Mouse (Mus musculus) neural tube, embryonic 14.5 days (tissue): Measurements from ENCODE around the gene Anks1b. TPM values are rescaled to one million over a fixed set of nuclear protein-coding genes. Genes with fewer than 3 reads are reported as not detected.
A peak's percentile ranks its signal among the peaks of the same experiment; 100 is the strongest.

Experiments
- ATAC-seq: fragments of 200-750 bp; cut with Nextera tagmentation; 2 replicates; pipeline ENCODE4 v1.8.0; 2017; ENCODE audit warnings: low read depth, mild to moderate bottlenecking, moderate TSS enrichment, moderate library complexity
- H3K27ac ChIP-seq: fragments of 300-500 bp; sonication (generic); 2 replicates; pipeline ENCODE4 v1.5.1; 2014; ENCODE audit warnings: low read depth, mild to moderate bottlenecking, control low read depth, low read length, moderate library complexity, mixed read lengths
- H3K27me3 ChIP-seq: fragments of 300-500 bp; sonication (generic); 2 replicates; pipeline ENCODE4 v1.6.1; 2014; ENCODE audit warnings: low read length; ENCODE audit not compliant: control insufficient read depth, insufficient read depth
- H3K36me3 ChIP-seq: fragments of 300-500 bp; sonication (generic); 2 replicates; pipeline ENCODE4 v1.6.1; 2014; ENCODE audit warnings: low read length, mixed read lengths; ENCODE audit not compliant: control insufficient read depth, insufficient read depth
- H3K4me1 ChIP-seq: fragments of 300-500 bp; sonication (generic); 2 replicates; pipeline ENCODE4 v1.6.1; 2014; ENCODE audit warnings: low read length; ENCODE audit not compliant: control insufficient read depth, insufficient read depth
- H3K4me2 ChIP-seq: fragments of 300-500 bp; sonication (generic); 2 replicates; pipeline ENCODE4 v1.6.1; 2014; ENCODE audit warnings: mild to moderate bottlenecking, low read depth, low read length, control low read depth
- H3K4me3 ChIP-seq: fragments of 300-500 bp; sonication (generic); 2 replicates; pipeline ENCODE4 v1.5.1; 2014; ENCODE audit warnings: low read depth, low read length, control low read depth, mixed read lengths
- H3K9ac ChIP-seq: fragments of 300-500 bp; sonication (generic); replicated peaks from 2 replicates; pipeline ENCODE4 v1.6.1; 2014; ENCODE audit warnings: low read depth, mild to moderate bottlenecking, control low read depth, low read length, mixed read lengths
- H3K9me3 ChIP-seq: fragments of 300-500 bp; sonication (generic); 2 replicates; pipeline ENCODE4 v1.6.1; 2016; ENCODE audit warnings: low read length; ENCODE audit not compliant: control insufficient read depth
- WGBS: fragments of 180-500 bp; shearing (Covaris S2); extraction: QIAGEN DNeasy Blood & Tissue Kit; methylation state at CpG from one replicate; pipeline ENCODE4 v1.1.7; 2014; 5-methylcytosine and 5-hydroxymethylcytosine counted together
- polyA plus RNA-seq: library from polyadenylated mRNA; unstranded; fragments of >200 nt; fragmentation: Nextera tagmentation; extraction: Ambion mirVana; gene quantifications from 2 replicates; pipeline ENCODE4 v1.2.1, GENCODE M21; 2014

Anks1b gene
- polyA plus RNA-seq, 1 experiment from 2014 or later: 79.1 TPM

GRCm38 (mm10) chr10:90493996-90494642, 620.8 kb downstream of the Anks1b start:
- Histone ChIP-seq H3K4me3 (no peak overlapping the region), H3K4me2 (no peak overlapping the region), H3K27ac (no peak overlapping the region), H3K4me1 (peaks cover 8% of the 10 kb centered on the region; the same call in 1 of the 2 replicates), H3K36me3 (no peaks in the 10 kb centered on the region), H3K9me3 (no peaks in the 10 kb centered on the region), H3K9ac (no peak overlapping the region), H3K27me3 (no peaks in the 10 kb centered on the region)
- ATAC-seq: no peak
- 40% methylated on average over 3 of the region's 3 CpGs for WGBS

DNA sequence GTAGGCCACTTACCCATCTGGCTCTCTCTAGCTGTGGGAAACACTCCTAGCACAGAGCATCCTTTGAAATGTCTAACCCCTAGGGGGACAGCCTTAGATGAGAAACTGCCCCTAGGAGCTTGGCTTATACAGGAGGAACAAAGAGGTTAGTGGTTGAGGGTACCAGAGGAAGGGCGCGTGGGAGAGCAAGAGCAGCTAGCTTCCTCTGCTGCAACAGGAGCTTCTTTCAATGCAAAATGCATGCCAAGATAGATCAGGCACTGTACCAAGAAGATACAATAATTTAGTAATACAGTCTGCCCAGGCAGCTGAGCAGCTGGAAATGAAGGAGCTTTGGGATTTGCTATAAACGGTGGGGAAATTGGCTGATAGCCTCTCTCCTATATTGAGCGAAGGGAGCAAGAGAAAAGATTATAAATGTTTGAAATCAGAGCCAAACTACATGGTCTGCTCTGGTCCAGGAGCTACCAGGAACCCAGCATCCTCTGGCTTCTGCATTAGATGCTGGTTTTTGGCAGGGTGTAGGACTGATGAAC, 621.7 kb downstream of the Anks1b start:
- Histone ChIP-seq H3K9me3 (no peaks in the 10 kb centered on the region), H3K4me3 (no peak overlapping the region), H3K27me3 (no peaks in the 10 kb centered on the region), H3K9ac (no peak overlapping the region), H3K4me2 (no peak overlapping the region), H3K27ac (no peak overlapping the region; the same call in 1 of the 2 replicates), H3K36me3 (no peaks in the 10 kb centered on the region), H3K4me1 (peaks cover 8% of the 10 kb centered on the region; the same call in 1 of the 2 replicates)
- ATAC-seq: peak; percentile 75
- WGBS: 45% methylated on average over 4 of the region's 4 CpGs

- Histone ChIP-seq H3K9ac (no peak overlapping the region), H3K4me2 (no peak overlapping the region), H3K27me3 (no peaks in the 10 kb centered on the region), H3K9me3 (no peaks in the 10 kb centered on the region), H3K4me3 (no peak overlapping the region), H3K4me1 (no peaks in the 10 kb centered on the region), H3K36me3 (no peaks in the 10 kb centered on the region), H3K27ac (no peak overlapping the region)
- peak; percentile 17; the same call in 1 of the 2 replicates for ATAC-seq
- 50% methylated on average over 1 of the region's 1 CpGs for WGBS
These were observed 634.3 kb downstream of the Anks1b start for GRCm38 (mm10) chr10:90507561-90507960.

DNA sequence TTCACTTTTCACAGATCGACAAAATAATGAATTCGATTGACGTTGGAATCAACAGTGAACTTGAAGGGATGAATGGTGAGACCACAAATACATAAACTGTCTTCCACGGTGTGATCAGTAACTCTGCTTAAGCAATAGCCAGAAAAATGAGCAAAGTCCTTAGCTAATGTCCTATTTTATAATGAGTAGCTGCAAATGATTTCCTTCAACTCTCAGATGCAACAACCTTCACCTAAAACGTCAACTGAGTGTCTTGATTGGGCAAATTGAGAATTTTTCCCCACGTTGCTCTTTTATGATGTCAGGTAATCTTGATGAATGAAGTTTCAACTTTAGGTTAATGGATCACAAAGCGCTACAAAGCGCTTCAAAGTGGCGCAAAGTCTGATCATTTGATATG, 639.5 kb downstream of the Anks1b start:
- Histone ChIP-seq H3K4me2 (no peak overlapping the region), H3K4me3 (no peak overlapping the region), H3K9me3 (no peaks in the 10 kb centered on the region), H3K9ac (no peak overlapping the region), H3K4me1 (no peaks in the 10 kb centered on the region), H3K36me3 (no peaks in the 10 kb centered on the region), H3K27ac (no peak overlapping the region), H3K27me3 (no peaks in the 10 kb centered on the region)
- 91% methylated on average over 9 of the region's 9 CpGs for WGBS
- ATAC-seq: no peak

- no peak overlapping the region for H3K27ac ChIP-seq
- H3K36me3 ChIP-seq: no peaks in the 10 kb centered on the region
- no peak overlapping the region for H3K4me2 ChIP-seq
- H3K4me3 ChIP-seq: no peak overlapping the region
- peak; percentile 14; the same call in 1 of the 2 replicates for ATAC-seq
- no peaks in the 10 kb centered on the region for H3K9me3 ChIP-seq
- 36% methylated on average over 1 of the region's 1 CpGs for WGBS
- no peaks in the 10 kb centered on the region for H3K4me1 ChIP-seq
- no peak overlapping the region for H3K9ac ChIP-seq
- no peaks in the 10 kb centered on the region for H3K27me3 ChIP-seq
These were observed 658.5 kb downstream of the Anks1b start for GRCm38 (mm10) chr10:90531813-90532212.

DNA sequence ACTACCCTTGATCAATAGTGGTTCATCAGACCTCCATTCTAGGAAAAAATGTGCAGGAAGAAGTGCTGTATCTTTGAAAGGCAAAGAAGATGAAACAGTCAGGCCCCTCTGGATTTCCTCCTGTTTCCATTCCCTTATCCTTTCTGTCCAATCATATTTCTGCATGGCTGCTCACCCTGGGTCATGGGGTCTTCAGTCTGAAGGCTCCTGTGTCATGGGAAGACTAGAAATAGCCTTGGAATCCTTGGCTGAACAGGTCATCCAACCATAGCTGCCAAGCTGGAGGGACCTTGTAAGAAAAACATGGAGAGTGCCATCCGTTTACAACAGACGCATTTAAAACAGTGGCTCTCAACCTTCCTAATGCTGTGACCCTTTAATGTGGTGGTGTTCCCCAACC, 662.1 kb downstream of the Anks1b start:
- Histone ChIP-seq H3K4me2 (no peak overlapping the region), H3K27ac (no peak overlapping the region), H3K9me3 (no peaks in the 10 kb centered on the region), H3K27me3 (no peaks in the 10 kb centered on the region), H3K9ac (no peak overlapping the region), H3K4me3 (no peak overlapping the region), H3K4me1 (no peaks in the 10 kb centered on the region), H3K36me3 (no peaks in the 10 kb centered on the region)
- WGBS: 94% methylated on average over 2 of the region's 2 CpGs
- no peak for ATAC-seq

- 66% methylated on average over 3 of the region's 3 CpGs for WGBS
- ATAC-seq: no peak
- no peak overlapping the region for H3K27ac ChIP-seq
- no peaks in the 10 kb centered on the region for H3K36me3 ChIP-seq
- no peaks in the 10 kb centered on the region for H3K9me3 ChIP-seq
- no peaks in the 10 kb centered on the region for H3K27me3 ChIP-seq
- H3K4me2 ChIP-seq: no peak overlapping the region
- H3K9ac ChIP-seq: no peak overlapping the region
- H3K4me3 ChIP-seq: no peak overlapping the region
- H3K4me1 ChIP-seq: no peaks in the 10 kb centered on the region
These were observed 673.3 kb downstream of the Anks1b start for GRCm38 (mm10) chr10:90546635-90547034.

DNA sequence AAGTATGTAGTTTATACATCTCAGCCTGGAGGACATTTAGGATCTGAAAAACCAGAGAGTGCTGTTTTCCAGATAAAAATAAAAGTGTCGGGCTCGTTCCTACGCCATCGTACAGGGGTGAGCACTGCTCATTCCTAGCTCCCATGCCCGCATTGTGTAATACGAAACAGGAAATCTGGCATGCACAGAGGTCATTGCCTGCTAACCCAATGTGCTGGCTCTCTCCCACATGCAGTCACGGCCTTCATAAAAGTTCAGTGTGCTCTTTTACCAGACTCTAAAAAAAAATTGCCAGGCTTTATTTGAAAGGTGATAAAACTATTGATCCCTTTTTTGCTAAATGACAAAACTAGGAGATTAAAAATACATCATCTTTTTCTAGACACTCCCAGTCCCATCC, 689.6 kb downstream of the Anks1b start:
- H3K9me3 ChIP-seq: no peaks in the 10 kb centered on the region
- no peaks in the 10 kb centered on the region for H3K4me1 ChIP-seq
- no peaks in the 10 kb centered on the region for H3K27me3 ChIP-seq
- no peak for ATAC-seq
- no peak overlapping the region for H3K4me2 ChIP-seq
- WGBS: 90% methylated on average over 7 of the region's 7 CpGs
- no peak overlapping the region for H3K27ac ChIP-seq
- H3K4me3 ChIP-seq: no peak overlapping the region
- H3K36me3 ChIP-seq: no peaks in the 10 kb centered on the region
- no peak overlapping the region for H3K9ac ChIP-seq

- Histone ChIP-seq H3K27ac (peak overlapping the region; percentile 52), H3K27me3 (no peaks in the 10 kb centered on the region), H3K4me3 (peak overlapping the region; percentile 38), H3K4me1 (peaks cover 6% of the 10 kb centered on the region; the same call in 1 of the 2 replicates), H3K36me3 (no peaks in the 10 kb centered on the region), H3K4me2 (peak overlapping the region; percentile 71), H3K9ac (peak overlapping the region; percentile 52), H3K9me3 (no peaks in the 10 kb centered on the region)
- whole genome bisulfite sequencing: 14% methylated on average over 29 of the region's 29 CpGs
- ATAC-seq: peak; percentile 97
These were observed 703.1 kb downstream of the Anks1b start for GRCm38 (mm10) chr10:90576191-90577098.
